In genomic region chr13:109729612-109730011, GRCm38 (mm10) we compare ENCODE assay signal across 26 mouse cellular contexts.
DNase-seq lines count a peak whose midpoint lies in the region; ATAC-seq and TF ChIP-seq lines count a peak whose summit lies in the region.
"Had no signal": no experiment of that assay in that cellular context is flagged by ENCODE, and none has a peak within 500 bp of the region (broad histone marks: within the 10 kb centered on the region; RNA-seq: fewer than 3 reads in every experiment).

No protein-coding gene starts in this region.

- H3K4me3 ChIP-seq in left cerebral cortex, adult 2 months: no peak overlapping the region
- H3K4me3 ChIP-seq: forebrain, embryonic 10.5 days; forebrain, embryonic 13.5 days; heart, adult 2 months; heart, embryonic 10.5 days; heart, embryonic 13.5 days had no signal

- TF ChIP-seq CTCF in left cerebral cortex, adult 2 months (IDR thresholded peaks at IDR 0.05): no peak

- intact Hi-C loops in left cerebral cortex, adult 2 months (cut with DNase I): loop anchor here (5.0 to 10.0 kb wide), 2 partner anchors 42 to 385 kb away; no protein-coding TSS in a partner anchor
- intact Hi-C loops in left cerebral cortex, postnatal 4 days (cut with DNase I): loop anchor here (10.0 kb wide), 1 partner anchor 385 kb away; no protein-coding TSS in a partner anchor
- intact Hi-C loops in left cerebral cortex, postnatal 36 days (cut with DNase I): no loop called here

- ATAC-seq in frontal cortex, adult (ENCODE audit: low TSS enrichment): peak; percentile 59
- ATAC-seq: activated CD4-positive, CD25-positive, alpha-beta regulatory T cell, adult 4 months; forebrain, embryonic 13.5 days; forebrain, embryonic 16.5 days; hindbrain, postnatal 0 days had no signal

- no peak for DNase-seq in frontal cortex, postnatal 25 days (ENCODE audit: low spot score in 2 of 2)
- peak; percentile 19 to 43 for DNase-seq in left cerebral cortex, adult 2 months (ENCODE audit: extremely low spot score in 1 of 2, low spot score in 2 of 2)
- no peak for DNase-seq in left cerebral cortex, postnatal 4 days
- peak; percentile 60 to 63 for DNase-seq in right cerebral cortex, adult 2 months (ENCODE audit: low spot score in 2 of 2)
- no peak for DNase-seq in right cerebral cortex, postnatal 25 days
- DNase-seq in left cerebral cortex, postnatal 36 days (ENCODE audit: low spot score in 2 of 2): peak; percentile 32 to 50
- no peak for DNase-seq in embryo, embryonic 10.5 days (ENCODE audit: low spot score)
- DNase-seq: adrenal gland, adult 8-10 months; adrenal gland, postnatal 25 days; cerebellum, adult 18-20 months; cerebellum, adult 9-10 months; cerebellum, postnatal 14 days; gastrocnemius, postnatal 10 days; gastrocnemius, postnatal 36 days; heart, adult 2 months; heart, postnatal 14 days; heart, postnatal 4 days had no signal

- H3K27ac ChIP-seq in left cerebral cortex, adult 2 months: peak overlapping the region; percentile 77
- H3K27ac ChIP-seq: forebrain, embryonic 10.5 days; forebrain, embryonic 13.5 days; heart, adult 2 months; heart, embryonic 10.5 days; heart, embryonic 13.5 days; hindbrain, embryonic 14.5 days; hindbrain, postnatal 0 days had no signal

Comparison
In these comparisons a context has a peak if more than half of its experiments do, and no peak if none do; other contexts are left out.
1. DNase-seq: peak in left cerebral cortex, adult 2 months (2 of 2), right cerebral cortex, adult 2 months (2 of 2) and left cerebral cortex, postnatal 36 days (2 of 2); none in frontal cortex, postnatal 25 days (0 of 2), left cerebral cortex, postnatal 4 days (single experiment), right cerebral cortex, postnatal 25 days (single experiment) and embryo, embryonic 10.5 days (single experiment).